Mouse (Mus musculus): ENCODE measurements around the gene Eif4e1b.

Eif4e1b gene

GRCm38 (mm10) chr13:54799701-54800100 lies 15.9 kb downstream of the Eif4e1b start:
- DNase-seq (ENCODE audit: low read depth, low spot score): peak; percentile 81

- DNase-seq (ENCODE audit: low read depth, low spot score): no peak
Observed at GRCm38 (mm10) chr13:54800206-54800605, 16.4 kb downstream of the Eif4e1b start.

GRCm38 (mm10) chr13:54803010-54803409 lies 19.2 kb downstream of the Eif4e1b start:
- DNase-seq (ENCODE audit: low read depth, low spot score): no peak

GRCm38 (mm10) chr13:54805134-54805838 lies 21.5 kb downstream of the Eif4e1b start:
- DNase-seq (ENCODE audit: low read depth, low spot score): no peak

GRCm38 (mm10) chr13:54806434-54806976 lies 22.7 kb downstream of the Eif4e1b start:
- DNase-seq (ENCODE audit: low read depth, low spot score): no peak

- DNase-seq (ENCODE audit: low read depth, low spot score): no peak
Observed at GRCm38 (mm10) chr13:54808067-54808466, 24.3 kb downstream of the Eif4e1b start.

GRCm38 (mm10) chr13:54811476-54811875 lies 27.7 kb downstream of the Eif4e1b start:
- DNase-seq (ENCODE audit: low read depth, low spot score): peak; percentile 44

- no peak for DNase-seq (ENCODE audit: low read depth, low spot score)
Observed at GRCm38 (mm10) chr13:54813381-54813780, 29.6 kb downstream of the Eif4e1b start.

GRCm38 (mm10) chr13:54818399-54819254 lies 34.8 kb downstream of the Eif4e1b start:
- DNase-seq (ENCODE audit: low read depth, low spot score): no peak

GRCm38 (mm10) chr13:54821106-54821505 lies 37.3 kb downstream of the Eif4e1b start:
- DNase-seq (ENCODE audit: low read depth, low spot score): no peak

- no peak for DNase-seq (ENCODE audit: low read depth, low spot score)
Observed at GRCm38 (mm10) chr13:54821931-54822330, 38.1 kb downstream of the Eif4e1b start.

- DNase-seq (ENCODE audit: low read depth, low spot score): no peak
Observed at GRCm38 (mm10) chr13:54824111-54824931, 40.5 kb downstream of the Eif4e1b start.

GRCm38 (mm10) chr13:54827992-54828391 lies 44.2 kb downstream of the Eif4e1b start:
- no peak for DNase-seq (ENCODE audit: low read depth, low spot score)

- DNase-seq (ENCODE audit: low read depth, low spot score): no peak
Observed at GRCm38 (mm10) chr13:54828508-54828907, 44.7 kb downstream of the Eif4e1b start.

- DNase-seq (ENCODE audit: low read depth, low spot score): no peak
Observed at GRCm38 (mm10) chr13:54829450-54829849, 45.7 kb downstream of the Eif4e1b start.

GRCm38 (mm10) chr13:54836351-54837030 lies 52.7 kb downstream of the Eif4e1b start:
- no peak for DNase-seq (ENCODE audit: low read depth, low spot score)

- no peak for DNase-seq (ENCODE audit: low read depth, low spot score)
Observed at GRCm38 (mm10) chr13:54837061-54837460, 53.3 kb downstream of the Eif4e1b start.

GRCm38 (mm10) chr13:54837471-54837889 lies 53.7 kb downstream of the Eif4e1b start:
- peak; percentile 85 for DNase-seq (ENCODE audit: low read depth, low spot score)

Data from forelimb bud, embryonic 11.5 days (tissue).